Comparison of ENCODE assay signal across 8 mouse cellular contexts in genomic region chr1:134273493-134274395, GRCm38 (mm10). TPM values are rescaled to one million over a fixed set of nuclear protein-coding genes. Genes with fewer than 3 reads are reported as not detected.
DNase-seq lines count a peak whose midpoint lies in the region.
"Had no signal": no experiment of that assay in that cellular context is flagged by ENCODE, and none has a peak within 500 bp of the region (broad histone marks: within the 10 kb centered on the region; RNA-seq: fewer than 3 reads in every experiment).

No protein-coding gene starts in this region.

- DNase-seq in layer of hippocampus, adult 9-11 months = peak; percentile 67
- no peak for DNase-seq in layer of hippocampus, postnatal 25 days (ENCODE audit: extremely low spot score in 1 of 2, low spot score in 1 of 2)
- peak; percentile 80 to 82 for DNase-seq in cerebellum, postnatal 10 days
- peak; percentile 32 to 48 for DNase-seq in layer of hippocampus, postnatal 14 days (ENCODE audit: low spot score in 2 of 2)
- peak; percentile 53 to 71 for DNase-seq in right cerebral cortex, postnatal 10 days (ENCODE audit: low spot score in 2 of 2)
- no peak for DNase-seq in lung, adult 18-20 months
- no peak for DNase-seq in spleen, postnatal 14 days (ENCODE audit: low spot score in 2 of 2)
- DNase-seq: heart, postnatal 4 days had no signal

RNA-seq across cellular contexts. Expression of gene Myog, which starts 16.0 kb away (rescaled TPM):
- total RNA-seq in layer of hippocampus, postnatal 25 days (2021) = not detected
- total RNA-seq in layer of hippocampus, postnatal 14 days (2021) = not detected

RNA-seq across cellular contexts. Expression of gene Adora1, which starts 38.5 kb away (rescaled TPM):
- total RNA-seq in layer of hippocampus, postnatal 25 days (2021) = 100 to 1,000 TPM; 224 to 230 TPM
- 100 to 1,000 TPM; 213 to 218 TPM for total RNA-seq in layer of hippocampus, postnatal 14 days (2021)

RNA-seq across cellular contexts. Expression of gene Ppfia4, which starts 59.0 kb away (rescaled TPM):
- total RNA-seq in layer of hippocampus, postnatal 25 days (2021) = 10 to 100 TPM; 69.3 to 78.8 TPM
- total RNA-seq in layer of hippocampus, postnatal 14 days (2021) = 10 to 100 TPM; 82.3 to 86.7 TPM

Comparison
In these comparisons a context has a peak if more than half of its experiments do, and no peak if none do; other contexts are left out.
1. DNase-seq: peak in layer of hippocampus, adult 9-11 months (single experiment), cerebellum, postnatal 10 days (2 of 2), layer of hippocampus, postnatal 14 days (2 of 2) and right cerebral cortex, postnatal 10 days (2 of 2); none in layer of hippocampus, postnatal 25 days (0 of 2), lung, adult 18-20 months (0 of 2) and spleen, postnatal 14 days (0 of 2).